Mouse (Mus musculus) spleen, adult 2 months (tissue): ENCODE measurements around the gene Slc36a1.

Experiments
- CTCF ChIP-seq: fragments of 200-500 bp; IDR thresholded peaks from 2 replicates; pipeline ENCODE4 v1.5.1; 2011; ENCODE audit warnings: mild to moderate bottlenecking, inconsistent platforms; ENCODE audit not compliant: insufficient read depth, insufficient read length, insufficient replicate concordance; ENCODE audit errors: extremely low read depth
- POLR2A ChIP-seq: fragments of 200-500 bp; IDR thresholded peaks from 2 replicates; pipeline ENCODE4 v1.6.1; 2011; ENCODE audit warnings: low read depth, low read length, inconsistent platforms

- TF ChIP-seq CTCF (no peak), POLR2A (no peak)
Observed at GRCm38 (mm10) chr11:55265647-55266046, 61.5 kb downstream of the Slc36a1 start.
